Mouse (Mus musculus): ENCODE measurements around the gene Gm16434. TPM values are rescaled to one million over a fixed set of nuclear protein-coding genes. Genes with fewer than 3 reads are reported as not detected.

The Gm16434 gene
- not detected in 4 replicates for total RNA-seq (2023; ENCODE audit: inconsistent age)

DNA sequence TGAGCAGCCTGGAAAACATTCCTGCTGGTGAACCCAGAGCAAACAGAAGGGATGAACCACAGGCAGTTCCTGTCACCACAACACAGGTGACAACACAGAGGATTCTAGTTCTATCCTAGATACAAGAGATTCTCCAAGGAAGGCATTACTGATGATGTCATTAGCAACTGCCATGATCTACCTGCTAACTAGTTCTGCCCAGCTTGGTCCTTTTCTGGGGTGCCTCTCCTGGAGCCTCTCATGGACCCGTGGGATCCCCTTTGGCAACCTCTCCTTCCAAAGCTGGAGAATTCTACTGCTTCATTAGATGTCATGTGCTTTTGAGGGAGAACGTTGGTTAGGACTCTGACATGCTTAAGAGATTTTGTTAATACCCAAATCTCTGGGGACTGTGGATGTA, at the start of gene Gm16434:
Gm16434 (minus strand) TSS at position 101 of the 400 bp plus-strand sequence.

DNA sequence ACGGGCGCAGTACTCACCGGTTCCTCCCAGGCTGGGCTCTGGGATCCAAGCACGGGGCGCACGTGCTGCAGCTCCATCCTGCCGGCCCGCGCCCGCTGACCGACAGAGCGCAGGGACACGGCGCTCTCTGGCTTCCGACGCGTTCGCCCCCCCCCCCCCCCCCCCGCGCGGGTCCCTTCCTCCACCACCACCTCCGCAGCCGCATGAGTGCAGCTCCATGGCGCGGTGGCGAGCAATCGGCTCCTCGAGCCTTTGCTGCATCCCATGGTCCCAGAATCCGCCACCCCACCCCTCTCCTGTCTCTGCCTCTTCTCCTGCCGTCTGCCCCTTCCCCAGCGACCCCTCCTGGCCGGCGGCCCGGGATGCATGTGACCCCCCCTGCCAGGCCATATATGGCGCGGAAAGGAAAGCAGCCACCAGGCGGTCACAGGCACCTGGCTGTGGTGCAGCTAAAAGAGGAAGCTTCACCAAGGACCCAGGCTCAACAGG, 19.8 kb downstream of the Gm16434 start, which contains the start of gene Gm3512:
Gm3512 (minus strand) TSS at position 51 of the 489 bp plus-strand sequence.

Other genes starting within 250 kb of the Gm16434 start
- not detected in 4 replicates for gene Gm6356, start 220.7 kb downstream of the Gm16434 start, total RNA-seq (2023; ENCODE audit: inconsistent age)
- gene Gm10406, start 167.1 kb downstream of the Gm16434 start, total RNA-seq (2023; ENCODE audit: inconsistent age): not detected in 4 replicates
- gene Gm3685, start 149.6 kb downstream of the Gm16434 start, total RNA-seq (2023; ENCODE audit: inconsistent age): not detected in 4 replicates
- gene Gm3696, start 93.9 kb downstream of the Gm16434 start, total RNA-seq (2023; ENCODE audit: inconsistent age): not detected in 4 replicates
- gene Gm6676, start 69.1 kb downstream of the Gm16434 start, total RNA-seq (2023; ENCODE audit: inconsistent age): not detected in 4 replicates
- not detected in 4 replicates for gene Gm3512, start 20.0 kb downstream of the Gm16434 start, total RNA-seq (2023; ENCODE audit: inconsistent age)
- not detected in 4 replicates for gene Gm3727, start 70.2 kb upstream of the Gm16434 start, total RNA-seq (2023; ENCODE audit: inconsistent age)
- 0.27 to 0.35 TPM in 2 of 4 replicates, not detected in the others for gene Gm3739, start 120.5 kb upstream of the Gm16434 start, total RNA-seq (2023; ENCODE audit: inconsistent age)
- not detected in 4 replicates for gene Gm5797, start 137.9 kb upstream of the Gm16434 start, total RNA-seq (2023; ENCODE audit: inconsistent age)
- not detected in 4 replicates for gene Gm8374, start 170.6 kb upstream of the Gm16434 start, total RNA-seq (2023; ENCODE audit: inconsistent age)

Measured in B cell, adult (primary cell).